Mouse (Mus musculus) neural tube, embryonic 15.5 days (tissue): ENCODE measurements around the gene Sept7. TPM values are rescaled to one million over a fixed set of nuclear protein-coding genes. Genes with fewer than 3 reads are reported as not detected.
A peak's percentile ranks its signal among the peaks of the same experiment; 100 is the strongest.

Experiments used
- ATAC-seq: fragments of 200-750 bp; cut with Nextera tagmentation; 2 replicates; pipeline ENCODE4 v1.8.0; 2017; ENCODE audit warnings: mild to moderate bottlenecking, moderate TSS enrichment, moderate library complexity; ENCODE audit not compliant: low FRiP score
- H3K27ac ChIP-seq: fragments of 300-500 bp; sonication (generic); replicated peaks from 2 replicates; pipeline ENCODE4 v1.5.1; 2015; ENCODE audit warnings: mild to moderate bottlenecking, inconsistent platforms
- H3K27me3 ChIP-seq: fragments of 300-500 bp; sonication (generic); replicated peaks from 2 replicates; pipeline ENCODE4 v1.6.1; 2015; ENCODE audit warnings: inconsistent platforms
- H3K36me3 ChIP-seq: fragments of 300-500 bp; sonication (generic); 2 replicates; pipeline ENCODE4 v1.6.1; 2015; ENCODE audit warnings: inconsistent platforms
- H3K4me1 ChIP-seq: fragments of 300-500 bp; sonication (generic); 2 replicates; pipeline ENCODE4 v1.6.1; 2015; ENCODE audit warnings: inconsistent platforms
- H3K4me2 ChIP-seq: fragments of 300-500 bp; sonication (generic); 2 replicates; pipeline ENCODE4 v1.6.1; 2015; ENCODE audit warnings: inconsistent platforms, mild to moderate bottlenecking, moderate library complexity
- H3K4me3 ChIP-seq: fragments of 300-500 bp; sonication (generic); replicated peaks from 2 replicates; pipeline ENCODE4 v1.5.1; 2015; ENCODE audit warnings: mild to moderate bottlenecking, inconsistent platforms
- H3K9ac ChIP-seq: fragments of 300-500 bp; sonication (generic); replicated peaks from 2 replicates; pipeline ENCODE4 v1.6.1; 2015; ENCODE audit warnings: mild to moderate bottlenecking, inconsistent platforms
- H3K9me3 ChIP-seq: fragments of 300-500 bp; sonication (generic); replicated peaks from 2 replicates; pipeline ENCODE4 v1.6.1; 2016; ENCODE audit warnings: inconsistent platforms
- WGBS: fragments of 180-500 bp; shearing (Covaris S2); methylation state at CpG from one replicate; pipeline ENCODE4 v1.1.7; 2015; ENCODE audit warnings: mixed read lengths; 5-methylcytosine and 5-hydroxymethylcytosine counted together
- polyA plus RNA-seq: library from polyadenylated mRNA; unstranded; fragments of >200 nt; fragmentation: Nextera tagmentation; extraction: Ambion mirVana; gene quantifications from 2 replicates; pipeline ENCODE4 v1.2.1, GENCODE M21; 2015

The Sept7 gene
- polyA plus RNA-seq, 1 experiment from 2014 or later, result 260 TPM

- H3K9ac ChIP-seq, result no peak overlapping the region
- no peaks in the 10 kb centered on the region for H3K9me3 ChIP-seq
- no peak for ATAC-seq
- no peaks in the 10 kb centered on the region for H3K36me3 ChIP-seq
- no peaks in the 10 kb centered on the region for H3K4me1 ChIP-seq
- H3K4me3 ChIP-seq, result no peak overlapping the region
- no peak overlapping the region for H3K27ac ChIP-seq
- WGBS, result 87% methylated on average over 11 of the region's 11 CpGs
- H3K4me2 ChIP-seq, result no peak overlapping the region
- no peaks in the 10 kb centered on the region for H3K27me3 ChIP-seq
Observed at GRCm38 (mm10) chr9:25328946-25329723, 76.9 kb downstream of the Sept7 start.

DNA sequence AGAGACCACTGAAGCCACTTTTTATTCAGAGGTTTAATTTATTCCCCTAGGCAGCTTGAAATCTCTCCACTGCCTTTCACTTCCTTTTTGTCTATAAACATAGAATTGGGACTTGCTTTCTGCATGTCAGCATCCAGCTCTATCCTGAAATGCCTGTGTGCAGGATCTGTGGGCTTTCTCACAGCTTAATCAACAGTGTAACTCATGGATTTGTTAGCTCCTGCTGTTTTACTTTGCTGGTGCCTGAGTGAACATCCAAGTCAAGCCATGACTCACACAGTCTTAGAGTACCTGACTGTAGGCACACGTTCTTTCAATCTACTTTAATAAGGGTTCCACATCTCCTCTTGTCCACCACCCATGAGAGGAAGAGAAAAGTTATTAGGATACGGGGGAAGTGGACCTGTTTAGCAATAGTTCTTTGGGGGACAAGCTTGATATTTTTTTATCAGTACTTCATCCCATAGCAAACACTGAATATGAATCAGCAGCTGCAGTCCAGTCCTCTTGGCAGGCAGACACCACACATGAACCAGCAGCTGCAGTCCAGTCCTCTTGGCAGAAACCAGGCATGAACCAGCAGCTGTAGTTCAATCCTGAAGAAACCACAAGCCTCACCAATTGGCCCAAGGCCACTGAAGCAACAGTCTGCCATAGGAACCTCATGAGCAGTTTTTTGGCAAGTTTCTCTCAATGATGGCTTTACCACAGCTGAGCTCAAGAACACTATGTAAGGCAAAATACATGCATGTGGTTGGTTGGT is 85.4 kb downstream of the Sept7 start:
- WGBS, result 85% methylated on average over 2 of the region's 2 CpGs
- H3K27ac ChIP-seq, result no peak overlapping the region
- no peak overlapping the region for H3K4me2 ChIP-seq
- no peaks in the 10 kb centered on the region for H3K4me1 ChIP-seq
- ATAC-seq, result no peak
- H3K9me3 ChIP-seq, result no peaks in the 10 kb centered on the region
- no peaks in the 10 kb centered on the region for H3K36me3 ChIP-seq
- H3K27me3 ChIP-seq, result no peaks in the 10 kb centered on the region
- no peak overlapping the region for H3K9ac ChIP-seq
- no peak overlapping the region for H3K4me3 ChIP-seq

GRCm38 (mm10) chr9:25340412-25340811 is 88.2 kb downstream of the Sept7 start:
- H3K9ac ChIP-seq, result no peak overlapping the region
- H3K9me3 ChIP-seq, result no peaks in the 10 kb centered on the region
- H3K4me3 ChIP-seq, result no peak overlapping the region
- WGBS, result 100% methylated on average over 1 of the region's 1 CpGs
- no peak overlapping the region for H3K27ac ChIP-seq
- no peak for ATAC-seq
- H3K27me3 ChIP-seq, result no peaks in the 10 kb centered on the region
- H3K36me3 ChIP-seq, result no peaks in the 10 kb centered on the region
- H3K4me2 ChIP-seq, result no peak overlapping the region
- H3K4me1 ChIP-seq, result no peaks in the 10 kb centered on the region

- H3K4me1 ChIP-seq, result no peaks in the 10 kb centered on the region
- WGBS, result 86% methylated on average over 1 of the region's 1 CpGs
- no peak overlapping the region for H3K4me2 ChIP-seq
Observed at GRCm38 (mm10) chr9:25353775-25354174, 101.5 kb downstream of the Sept7 start.

GRCm38 (mm10) chr9:25355806-25356205 is 103.6 kb downstream of the Sept7 start:
- Histone ChIP-seq H3K27me3 (no peaks in the 10 kb centered on the region), H3K9ac (no peak overlapping the region), H3K27ac (0 out of 2 replicates have a peak overlapping the region, but pooled peaks have one; percentile 5), H3K36me3 (no peaks in the 10 kb centered on the region), H3K4me1 (no peaks in the 10 kb centered on the region), H3K4me2 (no peak overlapping the region), H3K4me3 (no peak overlapping the region), H3K9me3 (no peaks in the 10 kb centered on the region)
- 85% methylated on average over 11 of the region's 11 CpGs for WGBS
- peak; percentile 76; the same call in 1 of the 2 replicates for ATAC-seq

More at GRCm38 (mm10) chr9:25353775-25354174, 101.5 kb downstream of the Sept7 start:
- H3K4me3 ChIP-seq, result no peak overlapping the region
- no peaks in the 10 kb centered on the region for H3K36me3 ChIP-seq
- no peak overlapping the region for H3K9ac ChIP-seq
- no peak for ATAC-seq
- no peaks in the 10 kb centered on the region for H3K9me3 ChIP-seq
- no peak overlapping the region for H3K27ac ChIP-seq
- H3K27me3 ChIP-seq, result no peaks in the 10 kb centered on the region

DNA sequence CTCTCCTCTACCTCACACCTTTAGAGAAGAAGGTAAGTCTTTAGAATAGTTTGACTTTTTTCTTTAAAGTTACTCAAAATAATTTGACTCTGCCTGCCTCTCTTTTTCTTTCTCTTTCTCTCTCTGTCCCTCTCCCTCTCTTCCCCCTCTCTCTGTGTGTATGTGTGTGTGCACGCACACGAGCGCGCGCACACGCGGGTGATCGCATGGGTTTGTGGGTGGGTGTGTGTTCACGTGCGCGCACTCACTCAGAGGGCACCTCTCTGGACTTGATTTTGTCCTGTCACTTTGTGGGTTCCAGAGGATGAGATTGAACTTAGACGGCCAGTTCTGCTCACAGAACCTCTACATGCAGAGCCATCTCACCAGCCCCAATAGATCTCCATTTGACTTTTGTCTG is 105.3 kb downstream of the Sept7 start:
- WGBS, result 99% methylated on average over 12 of the region's 12 CpGs

DNA sequence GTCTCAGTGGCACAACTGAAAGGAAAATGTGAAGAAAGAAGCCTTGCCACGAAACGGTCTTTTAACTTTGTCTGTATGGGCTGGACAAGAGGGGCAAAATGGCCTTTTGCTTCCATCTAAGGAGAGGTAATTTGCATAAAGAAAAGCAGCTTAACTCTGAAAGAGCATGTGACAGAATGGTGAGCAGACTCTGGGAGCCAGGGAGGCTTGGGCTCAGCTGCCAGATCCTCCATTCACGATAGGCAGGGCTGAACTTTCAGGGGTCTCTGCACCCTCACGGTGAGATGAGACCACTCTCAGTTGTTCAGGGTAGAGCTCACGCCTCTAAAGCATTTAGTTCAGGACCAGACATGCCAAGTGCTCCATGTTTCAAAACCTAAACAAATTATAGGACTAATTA is 105.8 kb downstream of the Sept7 start:
- no peaks in the 10 kb centered on the region for H3K36me3 ChIP-seq
- no peak overlapping the region for H3K9ac ChIP-seq
- WGBS, result 75% methylated on average over 5 of the region's 5 CpGs
- H3K9me3 ChIP-seq, result no peaks in the 10 kb centered on the region
- no peak for ATAC-seq
- H3K4me2 ChIP-seq, result no peak overlapping the region
- no peak overlapping the region for H3K4me3 ChIP-seq
- no peaks in the 10 kb centered on the region for H3K27me3 ChIP-seq
- no peak overlapping the region for H3K27ac ChIP-seq
- H3K4me1 ChIP-seq, result no peaks in the 10 kb centered on the region

More for the DNA sequence above, 105.3 kb downstream of the Sept7 start:
- no peaks in the 10 kb centered on the region for H3K27me3 ChIP-seq
- no peak overlapping the region for H3K27ac ChIP-seq
- H3K9ac ChIP-seq, result no peak overlapping the region
- H3K36me3 ChIP-seq, result no peaks in the 10 kb centered on the region
- H3K4me1 ChIP-seq, result no peaks in the 10 kb centered on the region
- H3K4me2 ChIP-seq, result no peak overlapping the region
- H3K9me3 ChIP-seq, result no peaks in the 10 kb centered on the region
- no peak overlapping the region for H3K4me3 ChIP-seq
- ATAC-seq, result no peak

Other genes with a start within 250 kb of the Sept7 start
- gene Gm10181, start 163.0 kb upstream of the Sept7 start, polyA plus RNA-seq, result not detected in 2 replicates
- 31.6 and 33.9 TPM in 2 replicates for gene Herpud2, start 100.6 kb upstream of the Sept7 start, polyA plus RNA-seq
- gene Eepd1, start 229.1 kb downstream of the Sept7 start, polyA plus RNA-seq, result 16.7 and 19.2 TPM in 2 replicates